Comparison of ENCODE assay signal across 8 mouse cellular contexts in genomic region chr2:26915927-26916728, GRCm38 (mm10). TPM values are rescaled to one million over a fixed set of nuclear protein-coding genes. Genes with fewer than 3 reads are reported as not detected.
DNase-seq lines count a peak whose midpoint lies in the region; ATAC-seq and TF ChIP-seq lines count a peak whose summit lies in the region.

Gene Surf2, plus strand, starts transcription at chr2:26916367.
Gene Surf1, minus strand, starts transcription at chr2:26916530.

- H3K36me3 ChIP-seq in kidney, embryonic 14.5 days (ENCODE audit: control insufficient read depth, insufficient read depth, low read length), result peaks cover 62% of the 10 kb centered on the region
- H3K36me3 ChIP-seq in limb, embryonic 14.5 days (ENCODE audit: control insufficient read depth, insufficient read depth, low read length), result peaks cover 66% of the 10 kb centered on the region
- peaks cover 49% of the 10 kb centered on the region for H3K36me3 ChIP-seq in midbrain, embryonic 16.5 days (ENCODE audit: control insufficient read depth, insufficient read depth, low read length)
- peaks cover 39% of the 10 kb centered on the region for H3K36me3 ChIP-seq in spleen, adult 2 months (ENCODE audit: control insufficient read depth, insufficient read depth, low read length)

- H3K4me1 ChIP-seq in bone marrow, adult 2 months (ENCODE audit: control insufficient read depth, insufficient read depth, low read length), result peaks cover 5% of the 10 kb centered on the region; the same call in 1 of the 2 replicates
- H3K4me1 ChIP-seq in embryonic fibroblast, embryonic 13.5 days (ENCODE audit: control insufficient read depth, insufficient read depth, low read length), result peaks cover 8% of the 10 kb centered on the region
- peaks cover 29% of the 10 kb centered on the region for H3K4me1 ChIP-seq in kidney, embryonic 14.5 days (ENCODE audit: control insufficient read depth, insufficient read depth, low read length)
- H3K4me1 ChIP-seq in limb, embryonic 14.5 days (ENCODE audit: control insufficient read depth, insufficient read depth, low read length), result peaks cover 28% of the 10 kb centered on the region
- H3K4me1 ChIP-seq in midbrain, embryonic 16.5 days (ENCODE audit: control insufficient read depth, insufficient read depth, low read length), result peaks cover 32% of the 10 kb centered on the region
- peaks cover 15% of the 10 kb centered on the region; the same call in 1 of the 2 replicates for H3K4me1 ChIP-seq in spleen, adult 2 months (ENCODE audit: control insufficient read depth, insufficient read depth, insufficient read length)

- H3K27me3 ChIP-seq in kidney, embryonic 14.5 days (ENCODE audit: control insufficient read depth, insufficient read depth, low read length), result no peaks in the 10 kb centered on the region
- H3K27me3 ChIP-seq in limb, embryonic 14.5 days (ENCODE audit: control insufficient read depth, insufficient read depth, low read length), result no peaks in the 10 kb centered on the region
- no peaks in the 10 kb centered on the region for H3K27me3 ChIP-seq in midbrain, embryonic 16.5 days (ENCODE audit: control insufficient read depth, insufficient read depth, low read depth, low read length)
- no peaks in the 10 kb centered on the region for H3K27me3 ChIP-seq in spleen, adult 2 months (ENCODE audit: control insufficient read depth, insufficient read depth, low read length)

- H3K27ac ChIP-seq in bone marrow, adult 2 months (ENCODE audit: control insufficient read depth, insufficient read depth, low read depth, low read length, poor library complexity), result peak within 1 kb of the TSS; percentile 38
- H3K27ac ChIP-seq in embryonic fibroblast, embryonic 13.5 days (ENCODE audit: insufficient read depth, low read length), result peak within 1 kb of the TSS; percentile 50
- peak within 1 kb of the TSS; percentile 62; the same call in 1 of the 2 replicates for H3K27ac ChIP-seq in kidney, embryonic 14.5 days (ENCODE audit: low read depth, low read length)
- H3K27ac ChIP-seq in limb, embryonic 14.5 days (replicated peaks; ENCODE audit: low read depth, low read length), result no peak within 1 kb of the TSS; the same call in 1 of the 2 replicates
- H3K27ac ChIP-seq in midbrain, embryonic 16.5 days (ENCODE audit: low read length), result peak within 1 kb of the TSS; percentile 83
- peak within 1 kb of the TSS; percentile 68 for H3K27ac ChIP-seq in spleen, adult 2 months (ENCODE audit: insufficient read depth, low read length)

- peak; percentile 87 for TF ChIP-seq POLR2A in bone marrow, adult 2 months (IDR thresholded peaks at IDR 0.05; ENCODE audit: borderline replicate concordance, control insufficient read depth, low read depth, low read length)
- peak; percentile 95 for TF ChIP-seq POLR2A in embryonic fibroblast, embryonic 13.5 days (IDR thresholded peaks at IDR 0.05; ENCODE audit: low read depth, low read length)
- 0 out of 2 replicates have a peak, but pooled peaks have one; percentile 25 for TF ChIP-seq POLR2A in limb, embryonic 14.5 days (IDR thresholded peaks at IDR 0.05; ENCODE audit: borderline replicate concordance, extremely low read depth, insufficient read depth, insufficient read length)
- TF ChIP-seq POLR2A in spleen, adult 2 months (IDR thresholded peaks at IDR 0.05; ENCODE audit: low read depth, low read length), result peak; percentile 51

- peak; percentile 10; the same call in 1 of the 2 replicates for TF ChIP-seq CTCF in bone marrow, adult 2 months (IDR thresholded peaks at IDR 0.05; ENCODE audit: control insufficient read depth, insufficient read depth, low read length)
- no peak for TF ChIP-seq CTCF in embryonic fibroblast, embryonic 13.5 days (IDR thresholded peaks at IDR 0.05; ENCODE audit: borderline replicate concordance, insufficient read depth, low read length)
- no peak for TF ChIP-seq CTCF in spleen, adult 2 months (IDR thresholded peaks at IDR 0.05; ENCODE audit: extremely low read depth, insufficient read depth, insufficient read length, insufficient replicate concordance)

- WGBS in bone marrow, adult 2 months, result 2% methylated on average over 47 of the region's 47 CpGs
- 2% methylated on average over 47 of the region's 47 CpGs for WGBS in kidney, embryonic 14.5 days
- WGBS in limb, embryonic 14.5 days, result 3% methylated on average over 47 of the region's 47 CpGs
- WGBS in midbrain, embryonic 16.5 days, result 3% methylated on average over 46 of the region's 47 CpGs
- 1% methylated on average over 47 of the region's 47 CpGs for WGBS in spleen, adult 2 months

- peak within 1 kb of the TSS; percentile 76 for H3K9ac ChIP-seq in kidney, embryonic 14.5 days (ENCODE audit: low read depth, low read length)
- peak within 1 kb of the TSS; percentile 68 for H3K9ac ChIP-seq in limb, embryonic 14.5 days (ENCODE audit: low read depth, low read length, severe bottlenecking)
- peak within 1 kb of the TSS; percentile 83 for H3K9ac ChIP-seq in midbrain, embryonic 16.5 days (ENCODE audit: low read depth, low read length)

- peak; percentile 65 for ATAC-seq in kidney, embryonic 14.5 days (ENCODE audit: low FRiP score, low TSS enrichment)
- peak; percentile 67 for ATAC-seq in limb, embryonic 14.5 days (ENCODE audit: low FRiP score, low read depth)
- ATAC-seq in midbrain, embryonic 16.5 days, result peak; percentile 87

- H3K9me3 ChIP-seq in kidney, embryonic 14.5 days (ENCODE audit: control insufficient read depth, low read length), result no peaks in the 10 kb centered on the region
- H3K9me3 ChIP-seq in limb, embryonic 14.5 days (ENCODE audit: control insufficient read depth, low read length), result no peaks in the 10 kb centered on the region
- H3K9me3 ChIP-seq in midbrain, embryonic 16.5 days (replicated peaks; ENCODE audit: control insufficient read depth, low read length, poor library complexity, severe bottlenecking), result no peaks in the 10 kb centered on the region

- peak within 1 kb of the TSS; percentile 97 for H3K4me2 ChIP-seq in kidney, embryonic 14.5 days (replicated peaks; ENCODE audit: low read depth, low read length)
- peak within 1 kb of the TSS; percentile 97 for H3K4me2 ChIP-seq in limb, embryonic 14.5 days (replicated peaks; ENCODE audit: low read depth, low read length, severe bottlenecking)
- H3K4me2 ChIP-seq in midbrain, embryonic 16.5 days (ENCODE audit: low read length), result peak within 1 kb of the TSS; percentile 99

- DNase-seq in 3T3-L1 (ENCODE audit: low read depth, low spot score), result peak; percentile 91
- DNase-seq in heart, adult 9 months (ENCODE audit: low spot score in 2 of 2), result peak; percentile 81 to 83
- DNase-seq in limb, embryonic 14.5 days (ENCODE audit: low spot score), result peak; percentile 75
- peak; percentile 59 to 75 for DNase-seq in spleen, adult 2 months (ENCODE audit: low read depth in 1 of 2, low spot score in 2 of 2)

- peak within 1 kb of the TSS; percentile 86 for H3K4me3 ChIP-seq in bone marrow, adult 2 months (replicated peaks; ENCODE audit: control insufficient read depth, low read depth, low read length)
- H3K4me3 ChIP-seq in embryonic fibroblast, embryonic 13.5 days (ENCODE audit: insufficient read depth, low read length), result peak within 1 kb of the TSS; percentile 51
- H3K4me3 ChIP-seq in kidney, embryonic 14.5 days (ENCODE audit: low read length), result peak within 1 kb of the TSS; percentile 79
- H3K4me3 ChIP-seq in limb, embryonic 14.5 days (replicated peaks; ENCODE audit: low read length), result peak within 1 kb of the TSS; percentile 62
- H3K4me3 ChIP-seq in midbrain, embryonic 16.5 days (ENCODE audit: low read depth, low read length), result peak within 1 kb of the TSS; percentile 75
- H3K4me3 ChIP-seq in spleen, adult 2 months (ENCODE audit: extremely low read depth, insufficient read depth, insufficient read length), result peak within 1 kb of the TSS; percentile 77

RNA-seq across cellular contexts. Expression of gene Surf2, which starts in this region (rescaled TPM):
- polyA plus RNA-seq in bone marrow, adult 2 months (2011; ENCODE audit: insufficient read depth, insufficient read length, low replicate concordance, missing spikeins), result 17.7 and 36.9 TPM in 2 replicates
- polyA plus RNA-seq in embryonic fibroblast, embryonic 13.5 days (2011; ENCODE audit: insufficient read length, low read depth, missing spikeins), result 29.3 and 33.6 TPM in 2 replicates
- 40.1 and 46.5 TPM in 2 replicates for polyA plus RNA-seq in kidney, embryonic 14.5 days (2014; fragmentation: Nextera tagmentation; extraction: Ambion mirVana)
- 41.2 and 41.6 TPM in 2 replicates for polyA plus RNA-seq in limb, embryonic 14.5 days (2012; rRNA removed)
- polyA plus RNA-seq in limb, embryonic 14.5 days (2014; fragmentation: Nextera tagmentation; extraction: Ambion mirVana), result 30.7 and 36.5 TPM in 2 replicates
- 58.6 and 59.2 TPM in 2 replicates for polyA plus RNA-seq in midbrain, embryonic 16.5 days (2015; fragmentation: Nextera tagmentation; extraction: Ambion mirVana)
- 19.1 and 19.6 TPM in 2 replicates for polyA plus RNA-seq in spleen, adult 2 months (2012; rRNA removed)

RNA-seq across cellular contexts. Expression of gene Surf1, which starts in this region (rescaled TPM):
- 32.1 and 58.4 TPM in 2 replicates for polyA plus RNA-seq in bone marrow, adult 2 months (2011; ENCODE audit: insufficient read depth, insufficient read length, low replicate concordance, missing spikeins)
- 38.8 and 47.8 TPM in 2 replicates for polyA plus RNA-seq in embryonic fibroblast, embryonic 13.5 days (2011; ENCODE audit: insufficient read length, low read depth, missing spikeins)
- polyA plus RNA-seq in kidney, embryonic 14.5 days (2014; fragmentation: Nextera tagmentation; extraction: Ambion mirVana), result 48.1 and 51.1 TPM in 2 replicates
- polyA plus RNA-seq in limb, embryonic 14.5 days (2012; rRNA removed), result 57.9 and 69.1 TPM in 2 replicates
- polyA plus RNA-seq in limb, embryonic 14.5 days (2014; fragmentation: Nextera tagmentation; extraction: Ambion mirVana), result 51.2 and 59.7 TPM in 2 replicates
- polyA plus RNA-seq in midbrain, embryonic 16.5 days (2015; fragmentation: Nextera tagmentation; extraction: Ambion mirVana), result 90.1 and 97.5 TPM in 2 replicates
- 35.5 and 43.5 TPM in 2 replicates for polyA plus RNA-seq in spleen, adult 2 months (2012; rRNA removed)

Comparison
In these comparisons a context has a peak if more than half of its experiments do, and no peak if none do; other contexts are left out.
1. POLR2A ChIP-seq: peak in every context shown above with its lines; median percentile 95 in embryonic fibroblast, embryonic 13.5 days; 87 in bone marrow, adult 2 months; 51 in spleen, adult 2 months; 25 in limb, embryonic 14.5 days.